Mouse (Mus musculus) bone marrow, adult 2 months (tissue): ENCODE results near the gene Abhd4.

Source experiments
- CTCF ChIP-seq: fragments of 200-500 bp; IDR thresholded peaks from 2 replicates; pipeline ENCODE4 v1.5.1; 2011; ENCODE audit warnings: low read length, control low read depth; ENCODE audit not compliant: control insufficient read depth, insufficient read depth
- POLR2A ChIP-seq: fragments of 200-500 bp; IDR thresholded peaks from 2 replicates; pipeline ENCODE4 v1.6.1; 2011; ENCODE audit warnings: low read depth, mild to moderate bottlenecking, control low read depth, low read length, borderline replicate concordance; ENCODE audit not compliant: control insufficient read depth

GRCm38 (mm10) chr14:54227911-54228451 is 26.0 kb upstream of the Abhd4 start:
- TF ChIP-seq CTCF, result peak; percentile 61
- no peak for TF ChIP-seq POLR2A
